Mouse (Mus musculus): ENCODE data around the gene Prpf38b. TPM values are rescaled to one million over a fixed set of nuclear protein-coding genes. Genes with fewer than 3 reads are reported as not detected.

Prpf38b gene
- 43.0 TPM for polyA plus RNA-seq (2014; fragmentation: Illumina TruSeq; extraction: RNeasy Lipid Tissue Mini Kit (QIAGEN cat#74804); ENCODE audit: low read depth, low replicate concordance)

DNA sequence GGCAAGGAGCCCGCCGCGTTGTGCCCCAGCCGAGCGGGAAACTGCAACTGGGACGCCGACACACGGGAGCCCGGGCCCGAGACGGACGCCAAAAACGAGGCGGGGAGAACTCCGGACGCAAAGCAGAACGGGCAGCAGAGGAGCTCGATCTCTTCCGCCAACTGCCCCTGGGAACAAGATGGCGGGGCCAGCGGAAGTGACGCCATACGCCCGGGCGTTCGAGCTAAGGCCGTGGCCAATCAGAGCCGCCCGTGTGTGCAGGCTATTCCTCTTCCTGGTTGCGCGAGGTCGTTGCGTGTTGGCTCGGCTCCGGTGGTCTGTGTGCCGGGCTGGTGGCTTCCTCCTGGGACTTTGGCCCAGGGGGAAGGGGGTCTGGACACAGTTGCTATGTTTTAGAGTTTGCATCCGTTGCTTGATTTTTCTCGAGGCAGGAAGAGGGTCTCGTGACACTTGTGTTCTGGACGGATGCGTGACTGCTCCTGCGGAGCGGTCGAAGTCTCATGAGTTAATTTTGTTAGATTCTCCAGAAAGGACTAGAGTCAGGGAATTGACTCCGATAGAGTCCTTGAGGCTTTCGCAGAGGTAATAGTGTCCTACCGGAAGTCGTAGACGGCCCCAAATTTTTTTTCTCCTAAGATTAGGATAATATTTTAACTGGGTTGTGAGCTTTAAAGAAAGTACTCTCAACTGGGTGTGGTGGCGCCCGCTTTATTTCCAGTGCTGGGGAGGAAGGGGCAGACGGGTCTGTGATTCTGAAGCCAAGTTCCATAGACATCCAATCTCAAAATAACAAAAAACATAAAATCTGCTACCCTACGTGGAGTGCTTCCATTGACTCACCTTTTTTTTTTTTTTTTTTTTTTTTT, at the start of gene Prpf38b:
TSS of gene Prpf38b (minus strand) at position 180 of the 866 bp plus-strand sequence.

DNA sequence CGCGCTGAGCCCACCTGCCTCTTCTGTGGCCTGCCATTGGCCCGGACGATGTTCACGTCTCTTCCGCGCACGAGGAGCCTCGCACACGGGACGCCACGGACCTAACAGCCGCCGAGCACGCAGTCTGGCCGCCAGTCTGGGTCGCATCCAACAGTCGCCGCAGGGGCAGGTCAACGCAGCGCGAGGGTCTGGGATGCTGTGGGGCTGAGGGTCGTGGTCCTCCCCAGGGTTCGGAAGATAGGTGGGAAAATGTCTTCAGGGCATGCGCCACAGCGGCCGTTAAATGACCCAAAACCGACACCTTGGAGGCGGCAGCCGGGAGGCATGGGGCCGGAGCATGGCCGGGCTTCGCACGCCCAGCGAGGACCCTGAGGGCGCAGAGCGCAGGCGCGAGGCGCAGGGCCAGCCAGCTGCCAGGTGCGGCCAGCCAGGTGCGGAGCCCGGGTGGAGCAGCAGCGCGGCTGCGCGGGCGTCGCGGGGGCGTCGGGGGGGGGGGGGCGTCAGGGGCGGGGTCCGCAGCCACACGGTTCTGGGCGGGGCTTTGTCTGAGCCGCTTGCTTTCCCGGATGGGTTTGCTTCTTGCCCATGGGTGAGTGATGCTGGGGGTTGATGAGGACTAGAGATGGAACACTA, 28.6 kb upstream of the Prpf38b start, which contains the start of gene Gm9857:
TSS of gene Gm9857 (minus strand) at position 445 of the 633 bp plus-strand sequence.

DNA sequence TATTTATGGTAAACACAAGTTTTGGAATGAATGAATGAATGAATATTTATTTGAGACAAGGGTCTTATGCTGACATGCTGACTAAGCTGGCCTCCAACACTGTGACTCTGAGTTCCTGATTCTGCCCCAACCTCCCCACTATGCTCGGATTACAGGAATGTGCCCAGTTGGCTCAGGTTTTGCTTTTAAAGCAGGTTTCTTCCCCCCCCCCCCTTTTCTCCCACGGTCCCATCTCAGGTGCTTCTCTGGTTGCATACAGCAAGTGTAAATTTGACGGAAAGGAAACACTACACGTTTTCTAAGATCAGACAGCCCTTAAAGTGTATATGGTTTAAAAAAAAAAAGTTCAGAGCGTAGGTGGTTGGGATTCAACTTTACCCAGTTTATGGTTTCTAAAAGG, 28.0 kb upstream of the Prpf38b start, which contains the start of gene Henmt1:
TSS of gene Henmt1 (plus strand) at position 301 of the 400 bp plus-strand sequence.

DNA sequence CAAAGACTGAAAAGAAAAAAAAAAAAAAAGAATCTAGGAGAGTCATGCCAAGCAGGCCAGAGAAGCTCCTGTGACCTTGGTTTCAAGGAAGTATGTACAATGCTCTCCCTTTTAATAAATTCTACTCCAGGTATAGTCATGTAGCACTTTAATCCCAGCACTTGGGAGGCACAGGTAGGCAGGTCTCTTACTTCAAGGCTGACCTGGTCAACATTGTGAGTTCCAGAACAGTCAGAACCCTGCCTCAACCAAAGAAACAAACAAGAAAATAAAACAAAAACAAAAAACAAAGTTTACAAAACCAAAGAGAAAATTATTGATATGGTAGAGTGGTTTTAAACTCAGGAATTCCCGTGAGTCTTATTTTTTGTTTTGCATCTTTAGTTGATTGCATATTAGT, 21.6 kb downstream of the Prpf38b start, which contains the start of gene Fndc7:
TSS of gene Fndc7 (minus strand) at position 101 of the 400 bp plus-strand sequence.

Other genes with a start within 250 kb of the Prpf38b start
- 1.2 TPM for gene Gpsm2, start 189.4 kb downstream of the Prpf38b start, polyA plus RNA-seq (2014; fragmentation: Illumina TruSeq; extraction: RNeasy Lipid Tissue Mini Kit (QIAGEN cat#74804); ENCODE audit: low read depth, low replicate concordance)
- not detected for gene Aknad1, start 172.1 kb downstream of the Prpf38b start, polyA plus RNA-seq (2014; fragmentation: Illumina TruSeq; extraction: RNeasy Lipid Tissue Mini Kit (QIAGEN cat#74804); ENCODE audit: low read depth, low replicate concordance)
- 25.7 TPM for gene Stxbp3, start 71.2 kb downstream of the Prpf38b start, polyA plus RNA-seq (2014; fragmentation: Illumina TruSeq; extraction: RNeasy Lipid Tissue Mini Kit (QIAGEN cat#74804); ENCODE audit: low read depth, low replicate concordance)
- not detected for gene Fndc7, start 21.7 kb downstream of the Prpf38b start, polyA plus RNA-seq (2014; fragmentation: Illumina TruSeq; extraction: RNeasy Lipid Tissue Mini Kit (QIAGEN cat#74804); ENCODE audit: low read depth, low replicate concordance)
- gene Henmt1, start 28.1 kb upstream of the Prpf38b start, polyA plus RNA-seq (2014; fragmentation: Illumina TruSeq; extraction: RNeasy Lipid Tissue Mini Kit (QIAGEN cat#74804); ENCODE audit: low read depth, low replicate concordance): not detected
- gene Gm9857, start 28.7 kb upstream of the Prpf38b start, polyA plus RNA-seq (2014; fragmentation: Illumina TruSeq; extraction: RNeasy Lipid Tissue Mini Kit (QIAGEN cat#74804); ENCODE audit: low read depth, low replicate concordance): not detected
- gene Fam102b, start 115.9 kb upstream of the Prpf38b start, polyA plus RNA-seq (2014; fragmentation: Illumina TruSeq; extraction: RNeasy Lipid Tissue Mini Kit (QIAGEN cat#74804); ENCODE audit: low read depth, low replicate concordance): 9.6 TPM
- not detected for gene Slc25a54, start 168.7 kb upstream of the Prpf38b start, polyA plus RNA-seq (2014; fragmentation: Illumina TruSeq; extraction: RNeasy Lipid Tissue Mini Kit (QIAGEN cat#74804); ENCODE audit: low read depth, low replicate concordance)
- 5.4 TPM for gene Slc25a24, start 211.4 kb upstream of the Prpf38b start, polyA plus RNA-seq (2014; fragmentation: Illumina TruSeq; extraction: RNeasy Lipid Tissue Mini Kit (QIAGEN cat#74804); ENCODE audit: low read depth, low replicate concordance)